Mouse (Mus musculus): ENCODE data around the gene Cpeb4.

GRCm38 (mm10) chr11:31850995-31851394, 21.0 kb upstream of the Cpeb4 start:
- no peak for TF ChIP-seq TAL1 (IDR thresholded peaks at IDR 0.05; ENCODE audit: low read length)
- no peak for TF ChIP-seq GATA1 (IDR thresholded peaks at IDR 0.05; ENCODE audit: low read length)
